Mouse (Mus musculus): ENCODE data around the gene Tle4. TPM values are rescaled to one million over a fixed set of nuclear protein-coding genes. Genes with fewer than 3 reads are reported as not detected.
A peak's percentile ranks its signal among the peaks of the same experiment; 100 is the strongest.

Tle4 gene
- polyA plus RNA-seq, 1 experiment from 2014 or later, result 27.2 TPM

- Histone ChIP-seq H3K36me3 (no peaks in the 10 kb centered on the region), H3K9me3 (no peaks in the 10 kb centered on the region), H3K27me3 (no peaks in the 10 kb centered on the region), H3K9ac (no peak overlapping the region), H3K4me1 (peaks cover 3% of the 10 kb centered on the region; the same call in 1 of the 2 replicates), H3K4me2 (replicated peaks) (no peak overlapping the region), H3K27ac (no peak overlapping the region), H3K4me3 (no peak overlapping the region)
- 86% methylated on average over 9 of the region's 9 CpGs for WGBS
- ATAC-seq (ENCODE audit: insufficient number of reproducible peaks, insufficient read depth, low FRiP score, low TSS enrichment), result no peak
These were observed 110.7 kb downstream of the Tle4 start for GRCm38 (mm10) chr19:14487180-14487579.

- Histone ChIP-seq H3K27me3 (no peaks in the 10 kb centered on the region), H3K4me3 (no peak overlapping the region), H3K9me3 (no peaks in the 10 kb centered on the region), H3K4me1 (peaks cover 15% of the 10 kb centered on the region), H3K4me2 (replicated peaks) (no peak overlapping the region), H3K36me3 (no peaks in the 10 kb centered on the region), H3K27ac (no peak overlapping the region), H3K9ac (no peak overlapping the region)
- 85% methylated on average over 3 of the region's 3 CpGs for WGBS
- no peak for ATAC-seq (ENCODE audit: insufficient number of reproducible peaks, insufficient read depth, low FRiP score, low TSS enrichment)
These were observed 112.7 kb downstream of the Tle4 start for GRCm38 (mm10) chr19:14485176-14485575.

GRCm38 (mm10) chr19:14482562-14483138, 115.2 kb downstream of the Tle4 start:
- 67% methylated on average over 5 of the region's 5 CpGs for WGBS
- Histone ChIP-seq H3K9ac (no peak overlapping the region), H3K9me3 (no peaks in the 10 kb centered on the region), H3K27ac (no peak overlapping the region), H3K4me3 (no peak overlapping the region), H3K4me1 (peaks cover 23% of the 10 kb centered on the region), H3K4me2 (replicated peaks) (no peak overlapping the region), H3K27me3 (no peaks in the 10 kb centered on the region), H3K36me3 (no peaks in the 10 kb centered on the region)
- no peak for ATAC-seq (ENCODE audit: insufficient number of reproducible peaks, insufficient read depth, low FRiP score, low TSS enrichment)

GRCm38 (mm10) chr19:14481796-14482561, 115.9 kb downstream of the Tle4 start:
- no peaks in the 10 kb centered on the region for H3K9me3 ChIP-seq
- H3K27me3 ChIP-seq, result no peaks in the 10 kb centered on the region
- H3K4me2 ChIP-seq (replicated peaks), result no peak overlapping the region
- no peak overlapping the region for H3K9ac ChIP-seq
- 44% methylated on average over 5 of the region's 5 CpGs for WGBS
- peak; percentile 77 for ATAC-seq (ENCODE audit: insufficient number of reproducible peaks, insufficient read depth, low FRiP score, low TSS enrichment)
- H3K4me1 ChIP-seq, result peaks cover 20% of the 10 kb centered on the region
- no peak overlapping the region for H3K4me3 ChIP-seq
- no peak overlapping the region for H3K27ac ChIP-seq
- no peaks in the 10 kb centered on the region for H3K36me3 ChIP-seq

GRCm38 (mm10) chr19:14479711-14480110, 118.1 kb downstream of the Tle4 start:
- no peak for ATAC-seq (ENCODE audit: insufficient number of reproducible peaks, insufficient read depth, low FRiP score, low TSS enrichment)
- no peak overlapping the region for H3K27ac ChIP-seq
- H3K4me3 ChIP-seq, result no peak overlapping the region
- no peak overlapping the region for H3K4me2 ChIP-seq (replicated peaks)
- no peaks in the 10 kb centered on the region for H3K9me3 ChIP-seq
- no peaks in the 10 kb centered on the region for H3K36me3 ChIP-seq
- no peak overlapping the region for H3K9ac ChIP-seq
- H3K4me1 ChIP-seq, result peaks cover 20% of the 10 kb centered on the region
- H3K27me3 ChIP-seq, result no peaks in the 10 kb centered on the region

GRCm38 (mm10) chr19:14469325-14469724, 128.5 kb downstream of the Tle4 start:
- Histone ChIP-seq H3K4me3 (no peak overlapping the region), H3K4me2 (replicated peaks) (no peak overlapping the region), H3K9ac (no peak overlapping the region), H3K4me1 (no peaks in the 10 kb centered on the region), H3K27ac (no peak overlapping the region), H3K9me3 (no peaks in the 10 kb centered on the region), H3K36me3 (peaks cover 21% of the 10 kb centered on the region), H3K27me3 (no peaks in the 10 kb centered on the region)
- no peak for ATAC-seq (ENCODE audit: insufficient number of reproducible peaks, insufficient read depth, low FRiP score, low TSS enrichment)
- WGBS, result 84% methylated on average over 7 of the region's 8 CpGs

- WGBS, result 89% methylated on average over 2 of the region's 2 CpGs
- Histone ChIP-seq H3K9me3 (no peaks in the 10 kb centered on the region), H3K4me2 (replicated peaks) (no peak overlapping the region), H3K4me3 (no peak overlapping the region), H3K27ac (no peak overlapping the region), H3K36me3 (peaks cover 26% of the 10 kb centered on the region), H3K9ac (no peak overlapping the region), H3K27me3 (no peaks in the 10 kb centered on the region), H3K4me1 (no peaks in the 10 kb centered on the region)
- ATAC-seq (ENCODE audit: insufficient number of reproducible peaks, insufficient read depth, low FRiP score, low TSS enrichment), result no peak
These were observed 129.1 kb downstream of the Tle4 start for GRCm38 (mm10) chr19:14468733-14469132.

GRCm38 (mm10) chr19:14466020-14466419, 131.8 kb downstream of the Tle4 start:
- Histone ChIP-seq H3K27me3 (no peaks in the 10 kb centered on the region), H3K4me1 (no peaks in the 10 kb centered on the region), H3K27ac (no peak overlapping the region), H3K36me3 (peaks cover 41% of the 10 kb centered on the region), H3K9ac (no peak overlapping the region), H3K4me2 (replicated peaks) (no peak overlapping the region), H3K4me3 (no peak overlapping the region), H3K9me3 (no peaks in the 10 kb centered on the region)
- no peak for ATAC-seq (ENCODE audit: insufficient number of reproducible peaks, insufficient read depth, low FRiP score, low TSS enrichment)
- 91% methylated on average over 8 of the region's 8 CpGs for WGBS

- Histone ChIP-seq H3K9ac (no peak overlapping the region), H3K27me3 (no peaks in the 10 kb centered on the region), H3K4me1 (no peaks in the 10 kb centered on the region), H3K36me3 (peaks cover 55% of the 10 kb centered on the region), H3K4me3 (no peak overlapping the region), H3K9me3 (no peaks in the 10 kb centered on the region), H3K4me2 (replicated peaks) (no peak overlapping the region), H3K27ac (no peak overlapping the region)
- 88% methylated on average over 5 of the region's 5 CpGs for WGBS
- no peak for ATAC-seq (ENCODE audit: insufficient number of reproducible peaks, insufficient read depth, low FRiP score, low TSS enrichment)
These were observed 134.4 kb downstream of the Tle4 start for GRCm38 (mm10) chr19:14463281-14464079.

GRCm38 (mm10) chr19:14453486-14453885, 144.4 kb downstream of the Tle4 start:
- WGBS, result 88% methylated on average over 10 of the region's 10 CpGs
- no peaks in the 10 kb centered on the region for H3K27me3 ChIP-seq
- H3K4me2 ChIP-seq (replicated peaks), result no peak overlapping the region
- peaks cover 60% of the 10 kb centered on the region for H3K36me3 ChIP-seq
- H3K9ac ChIP-seq, result no peak overlapping the region
- H3K27ac ChIP-seq, result no peak overlapping the region
- no peaks in the 10 kb centered on the region for H3K9me3 ChIP-seq
- no peaks in the 10 kb centered on the region for H3K4me1 ChIP-seq
- H3K4me3 ChIP-seq, result no peak overlapping the region
- ATAC-seq (ENCODE audit: insufficient number of reproducible peaks, insufficient read depth, low FRiP score, low TSS enrichment), result no peak

- ATAC-seq (ENCODE audit: insufficient number of reproducible peaks, insufficient read depth, low FRiP score, low TSS enrichment), result no peak
- no peaks in the 10 kb centered on the region for H3K9me3 ChIP-seq
- no peaks in the 10 kb centered on the region for H3K4me1 ChIP-seq
- no peak overlapping the region for H3K9ac ChIP-seq
- 71% methylated on average over 6 of the region's 6 CpGs for WGBS
- peaks cover 53% of the 10 kb centered on the region for H3K36me3 ChIP-seq
- H3K27me3 ChIP-seq, result no peaks in the 10 kb centered on the region
- H3K4me2 ChIP-seq (replicated peaks), result no peak overlapping the region
- no peak overlapping the region for H3K4me3 ChIP-seq
- H3K27ac ChIP-seq, result no peak overlapping the region
These were observed 146.5 kb downstream of the Tle4 start for GRCm38 (mm10) chr19:14451329-14451728.

- 86% methylated on average over 3 of the region's 3 CpGs for WGBS
- Histone ChIP-seq H3K27me3 (no peaks in the 10 kb centered on the region), H3K4me3 (no peak overlapping the region), H3K36me3 (peaks cover 48% of the 10 kb centered on the region), H3K4me1 (no peaks in the 10 kb centered on the region), H3K4me2 (replicated peaks) (no peak overlapping the region), H3K9me3 (no peaks in the 10 kb centered on the region), H3K27ac (no peak overlapping the region), H3K9ac (no peak overlapping the region)
- ATAC-seq (ENCODE audit: insufficient number of reproducible peaks, insufficient read depth, low FRiP score, low TSS enrichment), result no peak
These were observed 148.1 kb downstream of the Tle4 start for GRCm38 (mm10) chr19:14449738-14450137.
